Mouse (Mus musculus): Measurements from ENCODE around the gene Gm28047. TPM values are rescaled to one million over a fixed set of nuclear protein-coding genes. Genes with fewer than 3 reads are reported as not detected.

Gm28047 gene
- polyA plus RNA-seq, 1 experiment from 2014 or later = not detected

DNA sequence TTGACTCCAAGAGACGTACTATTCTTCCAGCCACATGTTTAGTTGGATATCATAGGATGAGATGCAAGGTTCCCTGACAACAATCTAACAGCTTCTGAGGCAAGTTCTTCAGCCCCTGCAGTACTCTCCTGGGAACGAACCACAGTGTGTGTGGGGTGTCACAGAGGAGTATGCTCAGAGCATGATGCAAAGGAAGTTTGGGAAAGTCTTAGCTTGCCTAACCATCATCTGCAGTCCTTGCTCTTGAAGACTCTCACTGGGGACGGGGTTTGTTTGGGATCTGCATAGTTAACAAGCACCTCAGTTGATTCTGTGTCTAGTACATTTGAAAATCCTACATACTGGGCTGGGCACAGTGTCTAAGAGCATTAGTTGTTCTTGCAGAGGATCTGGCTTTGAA is 116.5 kb downstream of the Gm28047 start:
- Histone ChIP-seq H3K27me3 (replicated peaks; ENCODE audit: control insufficient read depth, insufficient read depth, low read length) (no peaks in the 10 kb centered on the region), H3K4me3 (ENCODE audit: low read length) (no peak overlapping the region), H3K4me2 (ENCODE audit: low read depth, low read length) (no peak overlapping the region), H3K27ac (ENCODE audit: low read length) (no peak overlapping the region), H3K4me1 (ENCODE audit: control insufficient read depth, insufficient read depth, low read length) (peaks cover 19% of the 10 kb centered on the region), H3K9ac (ENCODE audit: low read depth, low read length) (no peak overlapping the region), H3K36me3 (ENCODE audit: control insufficient read depth, insufficient read depth, low read length) (peaks cover 7% of the 10 kb centered on the region; the same call in 1 of the 2 replicates), H3K9me3 (ENCODE audit: control insufficient read depth, low read length) (no peaks in the 10 kb centered on the region)
- WGBS = 84% methylated on average over 3 of the region's 3 CpGs
- ATAC-seq = no peak

DNA sequence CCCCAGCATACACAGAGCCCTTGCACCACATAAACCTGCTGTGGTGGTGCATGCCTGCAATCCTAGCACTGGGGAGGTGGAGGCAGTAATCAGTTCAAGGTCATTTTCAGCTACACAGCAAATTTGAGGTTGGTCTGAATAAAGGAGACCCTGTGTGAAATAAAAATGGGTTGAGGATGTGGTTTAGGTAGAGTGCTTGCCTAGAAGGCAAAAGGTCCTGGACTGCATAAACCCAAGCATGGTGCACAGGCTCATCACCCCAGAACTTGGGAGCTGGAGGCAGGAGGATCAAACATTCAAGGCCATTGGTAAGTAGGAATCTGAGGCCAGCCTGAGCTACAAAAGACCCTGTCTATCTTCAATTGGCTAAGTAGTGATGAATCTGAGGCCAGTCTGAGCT is 117.3 kb downstream of the Gm28047 start:
- no peak overlapping the region for H3K9ac ChIP-seq (ENCODE audit: low read depth, low read length)
- H3K27me3 ChIP-seq (replicated peaks; ENCODE audit: control insufficient read depth, insufficient read depth, low read length) = no peaks in the 10 kb centered on the region
- peaks cover 7% of the 10 kb centered on the region; the same call in 1 of the 2 replicates for H3K36me3 ChIP-seq (ENCODE audit: control insufficient read depth, insufficient read depth, low read length)
- H3K4me2 ChIP-seq (ENCODE audit: low read depth, low read length) = no peak overlapping the region
- H3K27ac ChIP-seq (ENCODE audit: low read length) = no peak overlapping the region
- peaks cover 19% of the 10 kb centered on the region for H3K4me1 ChIP-seq (ENCODE audit: control insufficient read depth, insufficient read depth, low read length)
- H3K4me3 ChIP-seq (ENCODE audit: low read length) = no peak overlapping the region
- ATAC-seq = no peak
- H3K9me3 ChIP-seq (ENCODE audit: control insufficient read depth, low read length) = no peaks in the 10 kb centered on the region

DNA sequence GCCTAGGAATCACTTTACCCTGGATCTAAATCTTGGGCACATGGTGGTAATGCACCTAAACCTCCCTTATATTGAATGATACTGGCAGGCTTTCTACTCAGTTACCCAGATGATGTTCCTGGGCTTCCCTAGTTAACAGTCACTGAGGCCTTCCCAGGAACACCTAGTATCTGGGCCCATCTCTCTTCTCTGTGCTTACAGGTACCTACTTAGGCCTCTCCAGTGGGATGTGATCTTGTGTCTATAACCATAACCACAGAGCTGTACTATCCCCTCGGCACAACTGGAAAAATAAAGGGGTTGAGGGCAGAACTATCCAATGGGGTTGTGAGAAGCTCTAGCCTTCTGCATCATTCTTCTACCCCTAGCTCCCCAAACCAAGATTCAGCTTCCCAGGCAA is 118.0 kb downstream of the Gm28047 start:
- Histone ChIP-seq H3K4me2 (ENCODE audit: low read depth, low read length) (no peak overlapping the region), H3K9ac (ENCODE audit: low read depth, low read length) (no peak overlapping the region), H3K4me1 (ENCODE audit: control insufficient read depth, insufficient read depth, low read length) (peaks cover 13% of the 10 kb centered on the region), H3K36me3 (ENCODE audit: control insufficient read depth, insufficient read depth, low read length) (peaks cover 7% of the 10 kb centered on the region; the same call in 1 of the 2 replicates), H3K4me3 (ENCODE audit: low read length) (no peak overlapping the region), H3K27me3 (replicated peaks; ENCODE audit: control insufficient read depth, insufficient read depth, low read length) (no peaks in the 10 kb centered on the region), H3K9me3 (ENCODE audit: control insufficient read depth, low read length) (no peaks in the 10 kb centered on the region), H3K27ac (ENCODE audit: low read length) (no peak overlapping the region)
- WGBS = 87% methylated on average over 1 of the region's 1 CpGs
- no peak for ATAC-seq

DNA sequence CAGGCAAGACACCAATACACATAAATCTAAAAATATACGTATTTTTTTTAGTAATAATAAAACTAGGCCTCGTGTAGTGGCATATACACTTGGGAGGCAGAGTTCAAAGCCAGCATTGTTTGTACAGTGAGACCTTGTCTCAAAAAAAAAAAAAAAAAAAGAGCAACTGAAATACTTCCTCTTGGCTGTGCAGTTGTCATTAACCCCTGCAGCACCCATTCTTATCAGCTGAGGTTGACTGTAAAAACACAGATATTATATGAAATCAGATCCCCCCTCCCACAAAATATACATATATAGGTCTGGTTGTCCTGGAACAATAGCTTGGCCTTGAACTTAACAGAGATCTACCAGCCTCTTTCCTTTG is 118.4 kb downstream of the Gm28047 start:
- Histone ChIP-seq H3K36me3 (ENCODE audit: control insufficient read depth, insufficient read depth, low read length) (peaks cover 11% of the 10 kb centered on the region), H3K9ac (ENCODE audit: low read depth, low read length) (no peak overlapping the region), H3K4me3 (ENCODE audit: low read length) (no peak overlapping the region), H3K9me3 (ENCODE audit: control insufficient read depth, low read length) (no peaks in the 10 kb centered on the region), H3K4me2 (ENCODE audit: low read depth, low read length) (no peak overlapping the region), H3K4me1 (ENCODE audit: control insufficient read depth, insufficient read depth, low read length) (peaks cover 13% of the 10 kb centered on the region), H3K27ac (ENCODE audit: low read length) (peak overlapping the region; percentile 30; the same call in 1 of the 2 replicates), H3K27me3 (replicated peaks; ENCODE audit: control insufficient read depth, insufficient read depth, low read length) (no peaks in the 10 kb centered on the region)
- no peak for ATAC-seq
- 19% methylated on average over 2 of the region's 2 CpGs for WGBS

GRCm38 (mm10) chr15:102505770-102506463 is 119.0 kb downstream of the Gm28047 start:
- Histone ChIP-seq H3K36me3 (ENCODE audit: control insufficient read depth, insufficient read depth, low read length) (peaks cover 16% of the 10 kb centered on the region), H3K4me3 (ENCODE audit: low read length) (no peak overlapping the region), H3K27ac (ENCODE audit: low read length) (peak overlapping the region; percentile 30; the same call in 1 of the 2 replicates), H3K4me1 (ENCODE audit: control insufficient read depth, insufficient read depth, low read length) (peaks cover 14% of the 10 kb centered on the region), H3K27me3 (replicated peaks; ENCODE audit: control insufficient read depth, insufficient read depth, low read length) (no peaks in the 10 kb centered on the region), H3K4me2 (ENCODE audit: low read depth, low read length) (no peak overlapping the region), H3K9ac (ENCODE audit: low read depth, low read length) (no peak overlapping the region), H3K9me3 (ENCODE audit: control insufficient read depth, low read length) (no peaks in the 10 kb centered on the region)
- no peak for ATAC-seq
- 85% methylated on average over 9 of the region's 9 CpGs for WGBS

DNA sequence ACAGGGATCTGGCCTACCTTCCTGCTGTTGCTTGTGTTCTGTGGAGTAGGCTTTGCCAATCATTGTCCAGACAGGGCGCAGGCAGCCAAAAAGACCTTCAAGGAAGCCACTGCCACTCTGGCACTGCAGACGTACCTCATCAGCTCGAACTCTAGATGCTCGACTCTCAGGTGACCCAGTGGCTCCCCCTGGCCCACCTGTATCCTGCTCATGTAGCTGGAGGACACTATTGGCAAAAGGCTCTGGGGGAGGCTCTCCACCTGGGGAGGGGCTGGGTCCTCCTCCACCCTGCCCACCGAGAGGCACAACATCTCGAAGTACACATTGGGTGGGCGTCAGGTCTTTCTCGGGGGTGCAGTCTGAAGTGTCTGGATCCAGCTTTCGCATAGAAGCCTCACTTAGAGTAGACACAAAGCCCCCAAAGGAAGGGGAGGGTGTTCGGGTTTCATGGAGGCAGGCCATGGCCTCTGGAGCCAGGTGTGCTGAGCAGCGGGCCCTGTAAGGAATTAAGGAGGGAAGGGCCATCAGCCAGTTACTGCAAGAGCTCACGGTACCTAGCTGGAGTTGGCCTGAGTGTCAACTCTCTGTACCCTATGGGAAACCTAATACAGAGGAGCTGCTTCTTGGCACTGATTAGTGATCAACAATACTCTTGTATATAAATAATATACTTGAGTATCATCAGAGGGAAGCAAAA is 119.6 kb downstream of the Gm28047 start:
- no peak for ATAC-seq
- H3K27me3 ChIP-seq (replicated peaks; ENCODE audit: control insufficient read depth, insufficient read depth, low read length) = no peaks in the 10 kb centered on the region
- no peaks in the 10 kb centered on the region for H3K9me3 ChIP-seq (ENCODE audit: control insufficient read depth, low read length)
- WGBS = 68% methylated on average over 12 of the region's 12 CpGs
- H3K4me2 ChIP-seq (ENCODE audit: low read depth, low read length) = no peak overlapping the region
- peaks cover 16% of the 10 kb centered on the region for H3K36me3 ChIP-seq (ENCODE audit: control insufficient read depth, insufficient read depth, low read length)
- H3K27ac ChIP-seq (ENCODE audit: low read length) = no peak overlapping the region
- no peak overlapping the region for H3K4me3 ChIP-seq (ENCODE audit: low read length)
- H3K9ac ChIP-seq (ENCODE audit: low read depth, low read length) = no peak overlapping the region
- H3K4me1 ChIP-seq (ENCODE audit: control insufficient read depth, insufficient read depth, low read length) = peaks cover 12% of the 10 kb centered on the region

- Histone ChIP-seq H3K4me1 (ENCODE audit: control insufficient read depth, insufficient read depth, low read length) (peaks cover 14% of the 10 kb centered on the region), H3K4me2 (ENCODE audit: low read depth, low read length) (no peak overlapping the region), H3K36me3 (ENCODE audit: control insufficient read depth, insufficient read depth, low read length) (peaks cover 16% of the 10 kb centered on the region), H3K4me3 (ENCODE audit: low read length) (no peak overlapping the region), H3K9ac (ENCODE audit: low read depth, low read length) (no peak overlapping the region), H3K9me3 (ENCODE audit: control insufficient read depth, low read length) (no peaks in the 10 kb centered on the region), H3K27ac (ENCODE audit: low read length) (no peak overlapping the region), H3K27me3 (replicated peaks; ENCODE audit: control insufficient read depth, insufficient read depth, low read length) (no peaks in the 10 kb centered on the region)
- ATAC-seq = no peak
- WGBS = 85% methylated on average over 9 of the region's 9 CpGs
Observed at GRCm38 (mm10) chr15:102503924-102504782, 120.7 kb downstream of the Gm28047 start.

- H3K9ac ChIP-seq (ENCODE audit: low read depth, low read length) = no peak within 1 kb of the TSS
- no peak within 1 kb of the TSS for H3K4me2 ChIP-seq (ENCODE audit: low read depth, low read length)
- ATAC-seq = no peak
- H3K27ac ChIP-seq (ENCODE audit: low read length) = peak within 1 kb of the TSS; percentile 35; the same call in 1 of the 2 replicates
- H3K36me3 ChIP-seq (ENCODE audit: control insufficient read depth, insufficient read depth, low read length) = peaks cover 16% of the 10 kb centered on the region
- WGBS = 82% methylated on average over 1 of the region's 1 CpGs
- no peaks in the 10 kb centered on the region for H3K9me3 ChIP-seq (ENCODE audit: control insufficient read depth, low read length)
- peaks cover 14% of the 10 kb centered on the region for H3K4me1 ChIP-seq (ENCODE audit: control insufficient read depth, insufficient read depth, low read length)
- H3K27me3 ChIP-seq (replicated peaks; ENCODE audit: control insufficient read depth, insufficient read depth, low read length) = no peaks in the 10 kb centered on the region
- no peak within 1 kb of the TSS for H3K4me3 ChIP-seq (ENCODE audit: low read length)
Observed at GRCm38 (mm10) chr15:102503447-102503846, 121.4 kb downstream of the Gm28047 start, which contains the start of gene Gm10337. Gm10337 (plus strand) TSS chr15:102503722.

DNA sequence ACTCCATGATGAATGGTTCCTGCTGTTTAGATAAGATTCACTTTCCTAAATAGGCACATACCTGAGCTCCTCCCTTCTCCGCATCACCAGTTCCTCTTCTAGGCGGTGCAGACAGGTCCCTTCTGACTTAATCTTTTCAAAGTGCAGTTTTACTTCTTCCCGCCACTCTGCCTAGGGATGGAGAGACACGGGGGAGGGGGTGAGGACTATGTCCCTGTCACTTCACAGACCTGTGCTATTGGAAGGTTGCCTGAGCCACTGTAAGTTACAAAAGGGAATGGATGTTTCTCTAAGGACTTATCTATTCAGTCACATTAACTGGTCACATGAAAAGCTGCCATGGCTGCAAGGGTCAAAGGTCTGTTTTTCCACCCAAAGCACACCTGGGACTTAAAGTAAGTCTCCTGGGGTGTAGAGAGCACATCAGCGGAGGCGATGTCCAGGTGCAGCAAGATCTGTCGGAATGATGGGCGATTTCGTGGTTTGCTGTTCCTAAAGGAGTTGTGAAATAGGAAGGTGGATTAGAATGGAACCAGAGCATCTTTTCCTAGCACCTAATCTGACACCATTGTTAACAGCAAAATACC is 122.5 kb downstream of the Gm28047 start:
- Histone ChIP-seq H3K4me3 (ENCODE audit: low read length) (no peak overlapping the region), H3K4me1 (ENCODE audit: control insufficient read depth, insufficient read depth, low read length) (peaks cover 14% of the 10 kb centered on the region), H3K27me3 (replicated peaks; ENCODE audit: control insufficient read depth, insufficient read depth, low read length) (no peaks in the 10 kb centered on the region), H3K27ac (ENCODE audit: low read length) (peak overlapping the region; percentile 43), H3K9me3 (ENCODE audit: control insufficient read depth, low read length) (no peaks in the 10 kb centered on the region), H3K9ac (ENCODE audit: low read depth, low read length) (no peak overlapping the region), H3K4me2 (ENCODE audit: low read depth, low read length) (no peak overlapping the region), H3K36me3 (ENCODE audit: control insufficient read depth, insufficient read depth, low read length) (peaks cover 16% of the 10 kb centered on the region)
- 59% methylated on average over 9 of the region's 9 CpGs for WGBS
- peak; percentile 59 for ATAC-seq

All from intestine, embryonic 16.5 days (tissue).